Mouse (Mus musculus) liver, postnatal 0 days (tissue): Measurements from ENCODE around the gene Rad51b. TPM values are rescaled to one million over a fixed set of nuclear protein-coding genes. Genes with fewer than 3 reads are reported as not detected.

Source experiments
- ATAC-seq: fragments of 200-750 bp; cut with Nextera tagmentation; 2 replicates; pipeline ENCODE4 v1.8.0; 2017; ENCODE audit warnings: mild to moderate bottlenecking, moderate library complexity
- DNase-seq: peaks from one replicate; pipeline ENCODE4 v3.0.0-alpha.2; 2016
- H3K27ac ChIP-seq: fragments of 300-500 bp; sonication (generic); 2 replicates; pipeline ENCODE4 v1.5.1; 2014; ENCODE audit warnings: antibody characterized with exemption, moderate library complexity, mild to moderate bottlenecking, low read depth
- H3K27me3 ChIP-seq: fragments of 300-500 bp; sonication (generic); 2 replicates; pipeline ENCODE4 v1.6.1; 2014; ENCODE audit warnings: low read length, control low read depth, mixed read lengths; ENCODE audit not compliant: insufficient read depth
- H3K36me3 ChIP-seq: fragments of 300-500 bp; sonication (generic); replicated peaks from 2 replicates; pipeline ENCODE4 v1.6.1; 2014; ENCODE audit warnings: mild to moderate bottlenecking, control low read depth, low read length, moderate library complexity, mixed read lengths; ENCODE audit not compliant: insufficient read depth
- H3K4me1 ChIP-seq: fragments of 300-500 bp; sonication (generic); 2 replicates; pipeline ENCODE4 v1.6.1; 2014; ENCODE audit warnings: antibody characterized with exemption, mild to moderate bottlenecking, control low read depth; ENCODE audit not compliant: insufficient read depth
- H3K4me2 ChIP-seq: fragments of 300-500 bp; sonication (generic); 2 replicates; pipeline ENCODE4 v1.6.1; 2014; ENCODE audit warnings: low read depth, mild to moderate bottlenecking, low read length, moderate library complexity, mixed read lengths
- H3K4me3 ChIP-seq: fragments of 300-500 bp; sonication (generic); 2 replicates; pipeline ENCODE4 v1.5.1; 2014; ENCODE audit warnings: low read depth, low read length
- H3K9ac ChIP-seq: fragments of 300-500 bp; sonication (generic); replicated peaks from 2 replicates; pipeline ENCODE4 v1.6.1; 2014; ENCODE audit warnings: mild to moderate bottlenecking, moderate library complexity
- H3K9me3 ChIP-seq: fragments of 300-500 bp; sonication (generic); 2 replicates; pipeline ENCODE4 v1.6.1; 2016; ENCODE audit warnings: mild to moderate bottlenecking, control low read depth, low read length, mixed read lengths
- CTCF ChIP-seq: sonication (generic); IDR thresholded peaks from 2 replicates; pipeline ENCODE4 v1.5.1; 2016; ENCODE audit warnings: antibody characterized with exemption, low read depth
- EP300 ChIP-seq: IDR thresholded peaks from 2 replicates; pipeline ENCODE4 v1.6.1; 2016; ENCODE audit warnings: antibody characterized with exemption, low read depth, mild to moderate bottlenecking
- WGBS: fragments of 180-500 bp; shearing (Covaris S2); extraction: QIAGEN DNeasy Blood & Tissue Kit; methylation state at CpG from one replicate; pipeline ENCODE4 v1.1.7; 2014; ENCODE audit not compliant: insufficient replicate concordance; 5-methylcytosine and 5-hydroxymethylcytosine counted together
- polyA plus RNA-seq: library from polyadenylated mRNA; unstranded; fragments of >200 nt; fragmentation: Nextera tagmentation; extraction: Ambion mirVana; gene quantifications from 2 replicates; pipeline ENCODE4 v1.2.1, GENCODE M21; 2015

The Rad51b gene
- polyA plus RNA-seq, 1 experiment from 2014 or later = 2.5 TPM

- H3K9ac ChIP-seq = no peak overlapping the region
- no peak overlapping the region for H3K4me2 ChIP-seq
- H3K27me3 ChIP-seq = no peaks in the 10 kb centered on the region
- H3K4me1 ChIP-seq = peaks cover 5% of the 10 kb centered on the region; the same call in 1 of the 2 replicates
- H3K36me3 ChIP-seq = no peaks in the 10 kb centered on the region
- H3K4me3 ChIP-seq = no peak overlapping the region
- no peak for TF ChIP-seq EP300
- no peak for TF ChIP-seq CTCF
- 80% methylated on average over 4 of the region's 4 CpGs for WGBS
- H3K27ac ChIP-seq = no peak overlapping the region
- ATAC-seq = no peak
- no peaks in the 10 kb centered on the region for H3K9me3 ChIP-seq
- no peak for DNase-seq
Measured at GRCm38 (mm10) chr12:79735882-79736281, 438.8 kb downstream of the Rad51b start.

- DNase-seq (no peak), ATAC-seq (no peak)
- no peaks in the 10 kb centered on the region for H3K36me3 ChIP-seq
- H3K4me3 ChIP-seq = no peak overlapping the region
- H3K27ac ChIP-seq = no peak overlapping the region
- H3K4me2 ChIP-seq = no peak overlapping the region
- H3K27me3 ChIP-seq = no peaks in the 10 kb centered on the region
- no peak overlapping the region for H3K9ac ChIP-seq
- TF ChIP-seq EP300 = no peak
- TF ChIP-seq CTCF = no peak
- H3K4me1 ChIP-seq = no peaks in the 10 kb centered on the region; the same call in 1 of the 2 replicates
- H3K9me3 ChIP-seq = no peaks in the 10 kb centered on the region
Measured at GRCm38 (mm10) chr12:79738700-79739099, 441.6 kb downstream of the Rad51b start.

GRCm38 (mm10) chr12:79739918-79740639, 443.0 kb downstream of the Rad51b start:
- no peaks in the 10 kb centered on the region; the same call in 1 of the 2 replicates for H3K4me1 ChIP-seq
- no peak for ATAC-seq
- H3K4me2 ChIP-seq = no peak overlapping the region
- no peak for DNase-seq
- no peaks in the 10 kb centered on the region for H3K36me3 ChIP-seq
- H3K4me3 ChIP-seq = no peak overlapping the region
- no peak overlapping the region for H3K27ac ChIP-seq
- H3K27me3 ChIP-seq = no peaks in the 10 kb centered on the region
- TF ChIP-seq CTCF (no peak), EP300 (no peak)
- no peak overlapping the region for H3K9ac ChIP-seq
- H3K9me3 ChIP-seq = no peaks in the 10 kb centered on the region
- 72% methylated on average over 11 of the region's 11 CpGs for WGBS

- DNase-seq (no peak), ATAC-seq (peak; percentile 36; the same call in 1 of the 2 replicates)
- no peaks in the 10 kb centered on the region for H3K9me3 ChIP-seq
- no peaks in the 10 kb centered on the region for H3K27me3 ChIP-seq
- 50% methylated on average over 7 of the region's 7 CpGs for WGBS
- H3K4me3 ChIP-seq = no peak overlapping the region
- TF ChIP-seq CTCF (no peak), EP300 (no peak)
- no peak overlapping the region for H3K9ac ChIP-seq
- H3K27ac ChIP-seq = no peak overlapping the region
- no peaks in the 10 kb centered on the region; the same call in 1 of the 2 replicates for H3K4me1 ChIP-seq
- H3K36me3 ChIP-seq = no peaks in the 10 kb centered on the region
- H3K4me2 ChIP-seq = no peak overlapping the region
Measured at GRCm38 (mm10) chr12:79742211-79742610, 445.1 kb downstream of the Rad51b start.

- no peak overlapping the region for H3K4me3 ChIP-seq
- no peak overlapping the region for H3K27ac ChIP-seq
- no peak overlapping the region for H3K9ac ChIP-seq
- no peak for DNase-seq
- H3K9me3 ChIP-seq = no peaks in the 10 kb centered on the region
- H3K4me1 ChIP-seq = no peaks in the 10 kb centered on the region; the same call in 1 of the 2 replicates
- H3K4me2 ChIP-seq = no peak overlapping the region
- H3K27me3 ChIP-seq = no peaks in the 10 kb centered on the region
- WGBS = 75% methylated on average over 6 of the region's 6 CpGs
- TF ChIP-seq EP300 (no peak), CTCF (no peak)
- H3K36me3 ChIP-seq = no peaks in the 10 kb centered on the region
- ATAC-seq = no peak
Measured at GRCm38 (mm10) chr12:79744131-79744530, 447.0 kb downstream of the Rad51b start.

GRCm38 (mm10) chr12:79745225-79745624, 448.1 kb downstream of the Rad51b start:
- Histone ChIP-seq H3K9ac (no peak overlapping the region), H3K36me3 (no peaks in the 10 kb centered on the region), H3K9me3 (no peaks in the 10 kb centered on the region), H3K4me1 (peaks cover 2% of the 10 kb centered on the region; the same call in 1 of the 2 replicates), H3K27me3 (no peaks in the 10 kb centered on the region), H3K4me2 (no peak overlapping the region), H3K27ac (no peak overlapping the region), H3K4me3 (no peak overlapping the region)
- 81% methylated on average over 5 of the region's 5 CpGs for WGBS
- ATAC-seq (no peak), DNase-seq (no peak)
- TF ChIP-seq EP300 (no peak), CTCF (no peak)
